Mouse (Mus musculus): ENCODE measurements around the gene Mrpl3.

GRCm38 (mm10) chr9:105101911-105102310, 48.9 kb downstream of the Mrpl3 start:
- TF ChIP-seq EP300 (IDR thresholded peaks at IDR 0.05): no peak
- TF ChIP-seq CTCF (IDR thresholded peaks at IDR 0.05): no peak
